ENCODE assay signal across 35 mouse cellular contexts in genomic region chr11:70531065-70531464, GRCm38 (mm10). TPM values are rescaled to one million over a fixed set of nuclear protein-coding genes. Genes with fewer than 3 reads are reported as not detected.
"Had no signal": no experiment of that assay in that cellular context is flagged by ENCODE, and none has a peak within 500 bp of the region (broad histone marks: within the 10 kb centered on the region; RNA-seq: fewer than 3 reads in every experiment).

No protein-coding gene starts in this region.

RNA-seq across cellular contexts. Expression of gene Gm40193, which starts 1.7 kb away (rescaled TPM):
- total RNA-seq: gastrocnemius, adult 8-10 months; gastrocnemius, postnatal 14 days; gastrocnemius, postnatal 36 days; heart, adult 8-10 months; heart, postnatal 10 days; heart, postnatal 25 days; heart, postnatal 4 days; layer of hippocampus, adult 18-20 months; layer of hippocampus, postnatal 10 days; layer of hippocampus, postnatal 25 days; left cerebral cortex, adult 8-10 months; left cerebral cortex, postnatal 10 days; left cerebral cortex, postnatal 25 days; left cerebral cortex, postnatal 4 days; liver, adult 2 months had no signal
- polyA plus RNA-seq: frontal cortex, adult 2 months; gonadal fat pad, adult 2 months; heart, embryonic 10.5 days; heart, embryonic 12.5 days; heart, embryonic 14.5 days; heart, embryonic 16.5 days; hindbrain, embryonic 10.5 days; hindbrain, embryonic 12.5 days; hindbrain, embryonic 14.5 days; hindbrain, embryonic 16.5 days; intestine, embryonic 14.5 days; intestine, embryonic 16.5 days; kidney, embryonic 14.5 days; kidney, embryonic 16.5 days; large intestine, adult 2 months; limb, embryonic 11.5 days; limb, embryonic 13.5 days; limb, embryonic 15.5 days; liver, adult 2 months; liver, embryonic 12.5 days; liver, embryonic 14.5 days had no signal

RNA-seq across cellular contexts. Expression of gene Gltpd2, which starts 12.1 kb away (rescaled TPM):
- total RNA-seq: gastrocnemius, adult 8-10 months; gastrocnemius, postnatal 14 days; gastrocnemius, postnatal 36 days; heart, adult 8-10 months; heart, postnatal 10 days; heart, postnatal 25 days; heart, postnatal 4 days; layer of hippocampus, adult 18-20 months; layer of hippocampus, postnatal 10 days; layer of hippocampus, postnatal 25 days; left cerebral cortex, adult 8-10 months; left cerebral cortex, postnatal 10 days; left cerebral cortex, postnatal 25 days; left cerebral cortex, postnatal 4 days had no signal
- polyA plus RNA-seq: frontal cortex, adult 2 months; gonadal fat pad, adult 2 months had no signal

RNA-seq across cellular contexts. Expression of gene Vmo1, which starts 16.6 kb away (rescaled TPM):
- total RNA-seq: gastrocnemius, adult 8-10 months; gastrocnemius, postnatal 14 days; gastrocnemius, postnatal 36 days; heart, adult 8-10 months; heart, postnatal 10 days; heart, postnatal 25 days; layer of hippocampus, adult 18-20 months; layer of hippocampus, postnatal 10 days; layer of hippocampus, postnatal 25 days; left cerebral cortex, postnatal 10 days; left cerebral cortex, postnatal 25 days had no signal
- polyA plus RNA-seq: gonadal fat pad, adult 2 months; heart, embryonic 10.5 days; hindbrain, embryonic 10.5 days; hindbrain, embryonic 14.5 days; hindbrain, embryonic 16.5 days; large intestine, adult 2 months had no signal
